Mouse (Mus musculus) kidney, postnatal 36 days (tissue): ENCODE measurements around the gene Chl1.

Experiments used
- DNase-seq, 2 experiments: peaks; one replicate each; pipeline ENCODE4 v3.0.0; 2021 to 2022; ENCODE audit warnings: mixed read lengths in 2 of 2

Gene Chl1

GRCm38 (mm10) chr6:103665677-103666316 lies 155.4 kb downstream of the Chl1 start:
- no peak for DNase-seq

- no peak for DNase-seq
Measured at GRCm38 (mm10) chr6:103673111-103673510, 162.7 kb downstream of the Chl1 start.

- DNase-seq, result peak in 1 of 2 experiments; percentile 1
Measured at GRCm38 (mm10) chr6:103674332-103674731, 163.9 kb downstream of the Chl1 start.

GRCm38 (mm10) chr6:103675145-103675544 lies 164.8 kb downstream of the Chl1 start:
- DNase-seq, result no peak

- DNase-seq, result no peak
Measured at GRCm38 (mm10) chr6:103676664-103677063, 166.3 kb downstream of the Chl1 start.

- DNase-seq, result no peak
Measured at GRCm38 (mm10) chr6:103677072-103677471, 166.7 kb downstream of the Chl1 start.

GRCm38 (mm10) chr6:103682854-103683574 lies 172.6 kb downstream of the Chl1 start:
- peak; percentile 51 to 77 for DNase-seq

- DNase-seq, result peak in 1 of 2 experiments; percentile 13
Measured at GRCm38 (mm10) chr6:103692511-103692910, 182.1 kb downstream of the Chl1 start.

GRCm38 (mm10) chr6:103697349-103698028 lies 187.1 kb downstream of the Chl1 start:
- no peak for DNase-seq

- no peak for DNase-seq
Measured at GRCm38 (mm10) chr6:103699482-103699881, 189.1 kb downstream of the Chl1 start.

GRCm38 (mm10) chr6:103699895-103700294 lies 189.5 kb downstream of the Chl1 start:
- no peak for DNase-seq

GRCm38 (mm10) chr6:103700336-103700735 lies 189.9 kb downstream of the Chl1 start:
- DNase-seq, result no peak

- no peak for DNase-seq
Measured at GRCm38 (mm10) chr6:103706366-103706765, 196.0 kb downstream of the Chl1 start.

- no peak for DNase-seq
Measured at GRCm38 (mm10) chr6:103739291-103739690, 228.9 kb downstream of the Chl1 start.

GRCm38 (mm10) chr6:103742784-103743183 lies 232.4 kb downstream of the Chl1 start:
- DNase-seq, result peak in 1 of 2 experiments; percentile 2

- peak; percentile 9 to 62 for DNase-seq
Measured at GRCm38 (mm10) chr6:103746103-103746502, 235.7 kb downstream of the Chl1 start.

- DNase-seq, result no peak
Measured at GRCm38 (mm10) chr6:103749122-103749773, 238.9 kb downstream of the Chl1 start.

GRCm38 (mm10) chr6:103753891-103754290 lies 243.5 kb downstream of the Chl1 start:
- DNase-seq, result peak in 1 of 2 experiments; percentile 26

GRCm38 (mm10) chr6:103766830-103767229 lies 256.4 kb downstream of the Chl1 start:
- no peak for DNase-seq

- DNase-seq, result no peak
Measured at GRCm38 (mm10) chr6:103781058-103781457, 270.7 kb downstream of the Chl1 start.

- DNase-seq, result no peak
Measured at GRCm38 (mm10) chr6:103791077-103791632, 280.8 kb downstream of the Chl1 start.

- DNase-seq, result no peak
Measured at GRCm38 (mm10) chr6:103795241-103795640, 284.9 kb downstream of the Chl1 start.
